Mouse (Mus musculus): Measurements from ENCODE around the gene Rangap1.

DNA sequence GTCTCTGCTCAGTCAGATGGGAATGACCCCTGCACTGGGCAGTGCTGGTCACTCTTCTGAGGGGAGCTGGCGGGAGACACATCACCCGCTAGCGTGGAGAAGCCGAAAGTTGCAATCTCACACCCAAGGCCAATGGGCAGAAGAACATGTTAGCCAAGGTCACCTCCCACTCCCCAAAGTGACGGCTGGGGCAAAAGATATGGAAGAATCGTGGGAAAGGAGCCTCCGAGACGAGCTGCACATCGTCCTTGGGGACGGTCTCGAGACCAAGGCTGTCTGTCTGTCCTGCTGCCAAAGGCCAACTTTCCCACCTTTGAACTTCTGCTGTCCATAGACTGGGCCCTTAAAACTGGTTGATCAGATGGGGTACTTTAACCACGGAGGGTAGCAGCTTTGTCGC, 42.2 kb upstream of the Rangap1 start:
- TF ChIP-seq ZNF384 (IDR thresholded peaks at IDR 0.05; ENCODE audit: low read depth, low read length) (no peak), HCFC1 (IDR thresholded peaks at IDR 0.05; ENCODE audit: borderline replicate concordance, insufficient read depth, low read length) (no peak), ZC3H11A (IDR thresholded peaks at IDR 0.05; ENCODE audit: borderline replicate concordance, low read depth, low read length) (no peak), CHD2 (IDR thresholded peaks at IDR 0.05; ENCODE audit: low read depth, low read length) (no peak), MAFK (IDR thresholded peaks at IDR 0.05; ENCODE audit: insufficient read depth, low read depth, low read length) (no peak)
